Mouse (Mus musculus): ENCODE measurements around the gene Megf9.

The Megf9 gene

DNA sequence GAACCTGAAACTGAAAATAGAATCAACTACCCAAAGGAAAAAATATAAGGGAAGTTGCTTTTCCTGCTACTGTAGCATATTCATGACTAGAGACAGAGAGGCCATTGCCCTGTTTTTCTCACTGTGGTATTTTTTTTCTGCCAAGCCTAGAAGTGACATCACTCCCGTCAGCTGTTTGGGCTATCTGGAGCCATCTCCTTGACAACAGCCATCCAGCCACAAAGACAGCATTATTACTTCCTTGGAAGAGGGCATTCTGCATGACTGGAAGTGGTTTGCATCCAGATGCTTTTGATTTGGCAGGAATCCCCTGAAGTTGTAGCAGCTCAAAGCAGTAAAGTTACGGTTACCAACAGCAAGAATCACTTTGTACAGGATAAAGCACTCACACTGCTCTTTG lies 122.7 kb downstream of the Megf9 start:
- DNase-seq: no peak

DNA sequence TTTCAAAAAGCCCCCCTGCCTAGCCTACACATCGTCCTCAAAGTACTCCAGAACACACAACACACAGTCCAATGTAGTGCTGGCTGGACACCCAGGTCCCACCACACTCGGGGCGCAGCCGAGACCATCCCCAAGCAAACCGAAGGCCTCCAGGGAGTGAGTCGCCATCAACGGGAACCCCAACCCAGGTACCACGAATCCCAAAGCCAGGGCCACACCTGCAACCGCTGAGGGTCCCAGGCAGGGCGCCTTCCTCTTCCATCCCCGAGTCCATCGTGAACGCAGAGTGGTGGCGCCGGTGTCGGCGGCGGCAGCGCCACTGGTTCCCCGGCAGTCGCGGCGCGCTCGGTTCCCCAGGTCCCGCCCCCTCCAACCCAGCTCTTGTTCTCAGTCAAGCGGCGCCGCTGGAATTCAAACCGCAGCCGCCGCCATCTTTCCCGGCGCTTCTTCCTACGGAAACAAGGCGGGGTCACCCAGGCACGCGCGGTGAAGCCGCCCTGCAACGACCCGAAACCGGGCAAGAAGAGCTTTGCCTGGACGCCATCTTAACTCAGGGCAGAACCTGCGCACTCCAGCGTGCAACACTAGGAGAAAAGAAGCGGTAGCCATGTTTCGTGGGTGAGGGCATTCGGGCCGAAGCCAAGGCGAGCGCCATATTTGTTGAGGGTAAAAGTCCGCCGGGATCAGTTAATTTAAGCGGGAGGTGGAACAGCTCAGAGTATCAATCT lies 124.6 kb downstream of the Megf9 start, which contains the start of gene Cdk5rap2:
TSS of gene Cdk5rap2 (minus strand) at position 450 of the 728 bp plus-strand sequence.
- DNase-seq: peak; percentile 96

DNA sequence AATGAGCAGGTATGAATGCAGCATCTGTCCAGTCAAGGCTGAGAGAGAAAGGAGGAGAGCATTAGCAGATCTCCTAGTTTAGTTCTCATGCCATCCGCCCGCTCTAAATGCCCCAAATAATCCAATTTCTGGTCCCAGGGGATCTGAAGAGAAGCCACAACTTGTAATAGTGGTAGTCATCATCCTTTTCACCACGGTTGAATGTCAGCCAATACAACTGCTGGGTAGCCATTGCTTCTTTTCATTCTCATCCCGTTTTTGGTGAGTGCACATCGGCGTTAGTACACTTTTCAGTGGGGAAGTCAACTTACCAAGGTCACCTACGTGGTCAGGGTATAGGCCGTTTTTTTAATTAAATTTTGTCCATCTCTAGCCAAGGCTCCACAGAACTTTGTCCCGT lies 125.3 kb downstream of the Megf9 start:
- no peak for DNase-seq

DNA sequence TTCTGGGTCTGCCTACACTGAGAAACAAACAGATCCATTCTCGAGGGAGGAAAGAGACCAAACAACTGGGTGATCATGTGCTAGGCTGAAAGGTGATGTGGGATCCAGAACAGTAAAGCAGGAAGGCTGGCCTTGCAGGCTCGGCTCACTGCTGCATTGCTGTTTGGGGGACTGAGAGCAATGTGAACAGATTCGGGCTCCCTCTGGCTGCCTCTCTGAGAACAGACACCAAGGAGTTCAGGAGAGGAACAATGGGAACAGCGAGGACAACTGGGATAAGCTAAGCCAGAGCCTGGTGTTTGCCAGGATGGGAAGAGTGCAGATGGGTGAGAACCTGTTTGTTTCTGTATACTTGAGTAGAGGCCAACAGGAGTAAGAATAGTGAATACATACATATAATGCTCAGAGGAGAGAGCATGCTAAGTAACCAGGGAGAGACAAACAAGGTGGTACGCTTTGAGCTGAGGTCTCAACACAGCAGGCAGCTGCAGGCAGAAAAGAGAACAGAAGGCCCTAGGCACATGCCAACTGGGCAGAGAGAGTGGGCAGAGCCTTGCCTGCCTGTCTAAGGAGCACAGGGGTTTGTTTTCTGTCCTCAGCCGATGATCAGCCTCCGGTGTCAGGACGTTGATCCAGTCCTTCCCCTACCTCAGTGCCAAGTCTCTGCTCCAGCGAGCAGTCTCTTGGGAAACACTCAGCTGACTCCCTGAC lies 132.5 kb downstream of the Megf9 start:
- DNase-seq: no peak

DNA sequence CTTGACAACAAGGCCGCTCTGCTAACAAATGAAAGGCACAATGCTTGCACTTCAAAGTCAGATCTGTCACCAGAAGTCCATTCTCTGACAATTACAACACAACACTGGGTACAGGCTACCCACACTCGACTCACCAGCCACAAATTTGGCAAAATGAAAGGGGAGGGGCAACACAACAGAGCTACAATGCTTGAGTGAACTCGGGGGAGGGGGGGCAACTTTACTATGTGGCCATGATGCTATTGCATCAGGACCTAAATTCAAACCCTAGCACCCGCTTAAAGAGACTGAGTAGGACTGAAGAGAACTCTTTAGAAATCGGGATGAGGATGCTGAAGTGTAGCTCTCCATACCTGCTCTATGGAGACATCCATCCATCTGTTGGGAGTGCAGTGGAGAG lies 135.3 kb downstream of the Megf9 start:
- DNase-seq: no peak

DNA sequence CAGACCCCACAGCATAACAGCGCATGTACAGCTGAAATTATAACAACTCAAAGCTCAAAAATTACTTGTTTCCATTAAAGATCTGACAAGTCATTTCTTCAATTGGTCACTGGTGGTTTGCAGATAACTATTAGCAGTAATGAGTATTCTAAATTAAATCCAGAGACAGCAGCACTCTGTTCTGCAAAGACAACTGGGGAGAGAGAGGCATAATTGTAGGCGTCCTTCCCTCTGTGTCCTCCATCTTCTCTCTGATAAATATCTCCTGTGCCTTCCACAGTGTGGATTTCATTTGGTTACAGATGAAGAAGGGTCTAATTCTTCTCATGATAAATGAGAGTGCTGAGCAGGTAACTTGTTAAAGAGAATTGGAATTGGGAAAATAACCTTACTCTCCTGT lies 135.7 kb downstream of the Megf9 start:
- no peak for DNase-seq

DNA sequence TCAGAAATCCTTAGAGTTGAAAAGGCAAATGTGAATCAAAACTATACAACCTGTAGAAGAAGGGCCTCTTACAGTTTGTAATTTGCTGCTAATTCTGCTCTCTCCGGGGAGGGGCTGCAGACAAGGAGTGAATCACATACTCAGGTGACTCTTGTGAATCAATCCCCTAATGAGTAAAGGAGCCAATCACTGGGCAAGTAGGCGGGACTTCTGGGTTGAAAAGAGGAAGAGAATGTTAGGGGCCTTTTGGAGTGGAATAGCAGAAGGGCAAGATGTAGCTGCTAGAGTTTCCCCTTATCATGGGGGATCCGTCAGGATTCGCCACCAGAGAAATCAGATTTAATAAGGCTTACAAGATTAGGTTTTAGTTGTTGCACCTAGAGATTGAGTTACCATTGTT lies 136.7 kb downstream of the Megf9 start:
- no peak for DNase-seq

DNA sequence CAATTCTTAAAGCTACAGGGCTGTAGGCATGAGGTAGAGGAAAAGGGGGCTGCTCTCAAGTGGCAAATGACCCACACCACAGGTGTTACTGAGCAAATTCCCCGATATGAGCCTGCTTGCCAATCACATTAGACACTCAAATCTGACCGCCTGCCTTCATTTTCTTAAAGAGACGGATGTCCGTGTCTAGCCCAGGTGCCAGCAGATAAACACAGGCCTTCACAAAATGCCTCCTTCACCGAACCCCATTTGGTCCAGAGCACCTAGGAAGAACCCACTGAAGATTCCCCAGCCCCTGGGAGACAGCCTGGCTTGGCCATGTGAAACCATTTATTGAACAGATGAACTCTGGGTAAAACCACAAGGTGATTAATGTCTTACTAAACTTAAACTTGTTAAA lies 138.1 kb downstream of the Megf9 start:
- DNase-seq: no peak

DNA sequence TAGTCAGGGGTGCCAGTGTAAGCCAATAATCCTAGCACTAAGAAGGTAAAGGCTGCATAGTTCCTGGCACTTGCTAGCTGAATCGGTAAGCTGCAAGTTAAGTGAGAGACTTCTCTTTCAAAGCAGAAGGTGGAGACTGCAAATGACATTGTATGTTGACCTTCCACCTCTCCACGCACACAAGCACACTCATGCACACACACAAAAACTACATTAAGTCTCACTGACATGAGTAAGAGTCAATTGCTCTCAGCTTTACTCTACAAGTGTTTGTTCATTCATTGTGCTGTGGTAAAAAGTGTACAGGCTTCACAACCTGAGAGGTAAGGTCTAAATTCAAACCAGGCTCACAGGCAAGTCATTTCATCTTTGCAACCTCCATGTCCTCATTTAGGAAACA lies 140.1 kb downstream of the Megf9 start:
- no peak for DNase-seq

DNA sequence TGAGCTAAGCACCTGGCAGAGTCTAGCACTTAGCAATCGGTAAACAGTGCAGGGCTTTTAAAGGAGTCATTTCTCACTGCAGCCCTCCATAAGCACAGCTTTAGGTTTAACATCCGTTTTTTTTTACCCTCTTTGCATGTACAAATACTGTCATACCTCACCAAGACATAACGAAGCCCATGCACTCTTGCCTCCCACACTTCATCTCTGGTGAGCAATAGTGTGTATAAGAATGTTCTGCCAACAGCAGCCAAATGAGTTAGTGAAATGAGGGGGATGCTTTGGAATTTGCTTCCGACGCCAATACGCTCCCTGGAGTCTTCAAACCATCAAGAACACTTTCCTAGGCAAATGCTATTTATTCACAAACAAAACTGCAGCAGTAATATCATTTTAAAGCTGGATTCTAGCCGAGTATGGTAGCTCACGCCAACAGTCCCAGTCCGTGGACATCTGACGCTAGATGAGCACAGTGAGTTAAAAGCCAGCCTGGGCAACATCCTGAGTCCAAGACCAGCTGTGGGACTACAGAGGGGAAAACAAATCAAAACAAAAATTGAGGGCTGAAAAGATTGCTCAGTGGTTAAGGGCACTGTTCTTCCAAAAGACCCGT lies 142.9 kb downstream of the Megf9 start:
- no peak for DNase-seq

DNA sequence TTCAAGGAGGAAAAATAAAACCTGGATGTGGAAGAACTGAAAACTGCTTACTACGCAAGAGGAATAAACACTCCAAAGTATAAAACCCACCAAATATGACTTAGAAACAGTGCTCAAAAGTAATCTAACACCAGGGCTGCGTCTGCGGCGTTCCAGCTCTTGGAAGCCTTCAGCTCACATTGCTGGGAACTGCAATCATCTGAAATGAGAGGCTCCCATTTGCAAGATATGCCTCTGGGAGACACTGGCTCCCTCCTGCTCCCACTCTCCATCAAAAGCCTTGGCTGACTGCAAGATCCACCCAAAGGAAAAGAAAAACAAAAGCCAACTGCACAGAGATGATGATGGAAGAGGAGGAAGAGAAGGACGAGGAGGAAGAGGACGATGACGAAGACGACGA lies 143.7 kb downstream of the Megf9 start:
- no peak for DNase-seq

DNA sequence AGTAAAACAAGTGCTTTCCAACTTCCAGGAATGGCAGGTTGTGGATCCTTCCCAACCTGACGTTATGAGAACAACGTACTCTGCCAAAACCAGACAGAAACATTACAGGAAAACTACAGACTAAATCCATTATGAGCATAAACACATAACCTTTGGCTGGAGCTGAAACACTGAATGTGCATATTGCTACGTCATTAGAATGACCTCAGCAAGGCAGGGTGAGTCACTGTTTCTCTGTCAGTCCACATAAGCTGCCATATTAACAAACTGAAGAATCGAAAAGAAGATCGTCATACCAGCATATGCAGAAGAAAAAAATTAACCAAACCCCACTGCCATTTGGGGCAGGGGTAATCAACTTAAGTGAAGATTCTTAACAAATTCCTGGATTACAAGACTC lies 148.6 kb downstream of the Megf9 start:
- DNase-seq: no peak

DNA sequence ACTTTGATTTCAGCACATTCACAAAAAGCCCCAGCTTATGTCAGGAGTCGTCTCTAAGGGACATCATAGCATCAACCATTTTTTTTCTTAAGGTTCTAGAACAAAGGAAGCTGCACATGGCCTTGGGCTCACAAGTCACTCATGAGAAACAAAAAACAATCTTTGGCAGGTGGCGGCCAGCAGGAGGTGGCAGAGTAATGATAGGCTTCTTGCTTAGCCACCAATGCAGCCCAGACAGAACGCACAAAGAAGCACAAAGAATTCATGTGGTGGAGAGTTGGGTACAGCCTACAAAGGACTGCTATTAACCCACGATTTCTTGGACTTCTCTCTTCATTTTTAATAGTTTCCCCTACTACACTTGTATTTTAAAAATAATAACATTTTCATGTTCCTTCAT lies 157.4 kb downstream of the Megf9 start:
- no peak for DNase-seq
